Mouse (Mus musculus): ENCODE results near the gene 9930022D16Rik.

Gene 9930022D16Rik

GRCm38 (mm10) chr11:109413617-109414016, at the start of gene 9930022D16Rik:
Gene 9930022D16Rik, plus strand, starts transcription at chr11:109413917.
- no peak for DNase-seq

- DNase-seq: no peak
Measured at GRCm38 (mm10) chr11:109364337-109364736, 49.4 kb upstream of the 9930022D16Rik start.

DNA sequence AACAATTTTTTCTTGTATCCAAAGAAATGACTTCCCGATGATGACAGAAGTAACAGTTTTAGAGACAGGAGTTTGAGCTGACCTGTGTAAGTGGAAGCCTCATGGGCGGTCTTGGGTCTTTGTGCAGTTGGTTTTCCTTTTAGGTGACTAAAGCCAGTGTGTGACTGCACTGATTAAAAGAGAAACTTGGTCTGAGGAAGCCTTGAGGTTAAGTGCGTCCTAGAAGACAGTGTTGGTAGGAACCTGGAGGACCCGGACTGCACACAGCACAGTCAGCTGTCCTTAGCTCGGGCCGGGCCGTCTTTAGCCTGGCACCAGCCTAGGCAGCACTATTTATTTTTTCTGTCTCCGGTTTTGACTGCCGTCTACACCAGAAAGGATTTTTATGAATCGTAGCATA, 48.8 kb upstream of the 9930022D16Rik start:
- DNase-seq: no peak

- no peak for DNase-seq
Measured at GRCm38 (mm10) chr11:109365818-109366217, 47.9 kb upstream of the 9930022D16Rik start.

GRCm38 (mm10) chr11:109366802-109367579, 46.7 kb upstream of the 9930022D16Rik start:
- DNase-seq: no peak

DNA sequence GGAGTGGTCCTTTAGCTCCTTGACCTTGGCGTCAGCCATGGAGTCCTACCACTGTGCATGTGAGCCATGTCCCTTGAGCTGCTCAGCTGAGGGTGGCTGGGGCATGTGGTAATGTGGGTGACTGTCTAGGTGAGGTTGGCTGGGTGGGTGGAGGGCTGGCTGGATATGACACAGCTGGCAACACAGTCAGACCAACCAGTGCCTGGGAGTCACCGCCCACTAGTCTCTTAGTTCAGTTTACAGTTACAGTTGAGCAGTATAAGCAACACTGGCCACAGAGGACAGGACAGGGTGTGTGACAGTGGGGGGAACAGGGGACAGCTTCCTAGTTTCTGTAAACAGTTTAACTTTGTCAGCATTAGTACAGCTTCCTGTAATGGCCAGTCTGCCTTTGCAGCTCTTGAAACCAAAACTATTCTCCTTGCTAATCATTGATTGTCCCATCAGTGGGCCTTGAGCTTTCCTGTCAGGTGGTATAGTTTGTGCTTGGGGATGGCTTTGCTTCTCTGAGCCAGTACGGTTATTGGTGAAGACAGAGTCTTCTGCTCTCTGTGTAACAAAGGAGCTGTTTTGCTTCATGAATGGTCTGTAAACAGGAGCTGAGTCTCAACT, 44.6 kb upstream of the 9930022D16Rik start:
- no peak for DNase-seq

DNA sequence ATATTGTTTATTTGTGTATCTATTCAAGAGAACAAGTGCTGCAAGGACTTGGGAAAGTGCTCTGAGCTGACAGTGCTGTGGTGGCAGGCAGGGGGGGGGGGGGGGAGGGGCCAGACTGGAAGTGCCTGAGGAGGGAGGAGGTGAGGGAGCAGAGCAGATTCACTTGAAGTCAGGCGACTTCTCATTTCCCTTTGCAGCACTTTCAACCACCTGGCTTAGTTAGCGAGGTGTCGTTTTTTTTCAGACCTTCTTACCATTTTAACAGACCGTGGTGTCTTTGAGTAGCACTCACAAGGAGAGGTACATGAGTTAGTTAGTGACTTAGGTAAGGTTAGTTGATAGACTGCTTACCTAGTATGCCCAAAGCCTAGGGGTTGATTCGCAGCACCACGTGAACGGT, 38.3 kb upstream of the 9930022D16Rik start:
- DNase-seq: no peak

GRCm38 (mm10) chr11:109376484-109377143, 37.1 kb upstream of the 9930022D16Rik start:
- peak; percentile 58 to 65 for DNase-seq

- no peak for DNase-seq
Measured at GRCm38 (mm10) chr11:109377477-109377876, 36.2 kb upstream of the 9930022D16Rik start.

- no peak for DNase-seq
Measured at GRCm38 (mm10) chr11:109378051-109378450, 35.7 kb upstream of the 9930022D16Rik start.

DNA sequence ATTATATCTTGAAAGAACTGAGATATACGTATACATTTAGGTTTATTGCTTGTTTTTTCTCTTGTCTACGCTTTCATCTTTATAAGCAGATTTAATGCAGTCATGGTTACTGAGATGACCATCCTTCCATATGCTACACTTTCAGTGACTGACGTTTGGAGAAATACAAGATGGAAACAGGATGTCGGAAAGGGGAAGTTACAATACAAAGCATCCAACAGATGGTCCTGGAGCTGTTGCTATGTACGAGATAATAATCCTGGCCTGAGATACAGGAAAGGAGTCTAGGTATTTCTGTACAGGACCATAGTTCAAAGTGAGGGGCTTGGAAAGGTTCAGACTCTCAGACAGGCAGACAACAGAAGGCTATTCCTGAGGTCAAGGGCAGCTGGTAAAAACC, 33.1 kb upstream of the 9930022D16Rik start:
- DNase-seq: no peak

GRCm38 (mm10) chr11:109385296-109385695, 28.4 kb upstream of the 9930022D16Rik start:
- no peak for DNase-seq

DNA sequence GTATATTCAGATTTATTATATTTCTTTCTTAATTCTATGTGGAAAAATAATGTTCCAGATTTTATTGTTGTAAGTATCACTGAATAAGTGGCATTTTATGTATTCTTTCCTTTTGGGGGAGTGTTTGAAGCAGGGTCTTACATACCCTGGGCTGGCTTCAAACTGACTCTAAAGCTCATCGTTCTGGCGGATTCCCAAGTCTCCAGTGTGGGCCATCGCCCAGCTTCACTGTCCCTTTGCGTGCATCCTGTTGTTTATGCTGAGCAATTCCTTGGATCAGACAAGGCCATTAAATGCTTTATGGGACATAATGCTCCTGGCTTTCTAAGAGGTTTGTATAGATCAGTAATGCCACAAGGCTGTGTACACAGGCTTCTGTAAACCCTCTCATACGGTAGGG, 24.7 kb upstream of the 9930022D16Rik start:
- peak in 1 of 2 experiments; percentile 56 for DNase-seq

DNA sequence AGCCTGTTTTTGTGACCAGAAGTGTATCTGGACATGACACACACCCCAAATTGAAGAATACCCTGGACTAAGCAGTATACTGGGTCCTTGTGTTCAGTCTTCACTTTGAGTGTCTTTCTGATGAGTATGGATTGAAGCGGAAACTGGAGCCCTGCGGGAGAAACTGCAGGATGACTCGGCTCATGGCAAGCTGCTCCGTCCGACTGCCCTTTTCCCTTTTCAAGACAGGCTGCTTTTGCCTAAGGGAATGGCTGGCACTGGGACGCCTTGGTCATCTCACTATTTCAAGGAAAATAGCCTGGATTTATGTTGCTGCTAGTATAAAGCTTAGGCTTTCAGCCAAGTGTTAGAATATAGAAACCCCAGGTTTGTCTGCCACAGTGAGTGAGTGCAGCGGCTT, 22.5 kb upstream of the 9930022D16Rik start:
- peak in 1 of 2 experiments; percentile 45 for DNase-seq

DNA sequence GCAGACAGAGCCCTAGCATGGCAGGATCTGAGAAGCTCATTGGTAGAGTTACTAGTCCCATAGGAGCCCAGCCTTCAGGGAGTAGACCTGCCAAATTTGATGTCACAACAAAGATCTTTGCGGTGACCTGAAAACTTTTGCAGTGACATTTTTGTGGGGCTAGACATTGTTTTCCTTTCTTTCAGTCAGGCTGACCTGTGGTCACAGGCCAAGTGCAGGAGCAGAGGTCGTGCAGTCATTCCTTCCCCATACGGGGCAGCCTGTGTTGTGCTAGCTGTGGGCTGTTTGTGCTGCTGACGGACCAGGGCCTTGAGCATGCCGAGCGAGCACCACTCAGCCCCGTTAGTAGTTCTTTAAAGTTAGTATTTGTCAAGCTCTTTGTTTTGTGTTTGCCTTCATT, 22.0 kb upstream of the 9930022D16Rik start:
- DNase-seq: no peak

GRCm38 (mm10) chr11:109392601-109393000, 21.1 kb upstream of the 9930022D16Rik start:
- DNase-seq: no peak

DNA sequence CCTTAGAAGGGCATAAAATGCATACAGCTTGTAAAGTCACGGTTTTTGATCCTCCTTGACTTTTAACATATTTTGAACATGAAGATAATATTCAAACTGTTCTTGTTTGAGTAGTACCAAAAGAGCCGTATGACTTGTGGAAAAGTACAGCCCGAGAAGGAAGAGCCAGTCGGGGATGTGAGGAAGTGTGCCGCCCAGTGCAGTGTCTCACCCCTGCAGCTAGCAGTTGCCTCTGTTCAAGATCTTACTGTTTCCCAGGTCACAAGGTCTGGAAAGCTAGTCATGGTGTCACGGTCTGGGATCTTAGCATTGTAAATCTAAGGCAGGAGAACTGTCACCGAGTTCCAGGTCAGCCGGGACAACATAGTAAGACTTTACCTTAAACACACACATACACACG, 19.0 kb upstream of the 9930022D16Rik start:
- no peak for DNase-seq

DNA sequence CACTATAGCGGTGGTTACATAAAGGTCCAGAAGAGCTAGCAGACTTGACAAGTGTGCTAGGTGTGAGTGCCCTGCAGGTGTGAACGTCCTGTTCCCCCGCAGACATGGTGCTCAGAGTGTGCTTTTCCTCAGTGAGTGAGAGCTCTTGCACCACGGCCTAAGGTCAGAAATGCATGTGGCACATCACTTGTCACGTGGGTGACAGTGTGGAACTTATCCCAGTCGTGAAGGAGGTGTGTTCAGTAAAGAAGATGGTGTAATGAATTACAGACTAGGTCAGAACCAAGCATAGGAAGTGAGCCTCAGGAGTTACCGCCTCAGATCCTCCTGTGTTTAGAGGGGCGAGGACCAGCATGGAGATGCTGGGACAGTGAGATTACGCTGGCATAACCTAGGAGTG, 18.4 kb upstream of the 9930022D16Rik start:
- DNase-seq: no peak

- DNase-seq: no peak
Measured at GRCm38 (mm10) chr11:109406431-109406830, 7.3 kb upstream of the 9930022D16Rik start.

DNA sequence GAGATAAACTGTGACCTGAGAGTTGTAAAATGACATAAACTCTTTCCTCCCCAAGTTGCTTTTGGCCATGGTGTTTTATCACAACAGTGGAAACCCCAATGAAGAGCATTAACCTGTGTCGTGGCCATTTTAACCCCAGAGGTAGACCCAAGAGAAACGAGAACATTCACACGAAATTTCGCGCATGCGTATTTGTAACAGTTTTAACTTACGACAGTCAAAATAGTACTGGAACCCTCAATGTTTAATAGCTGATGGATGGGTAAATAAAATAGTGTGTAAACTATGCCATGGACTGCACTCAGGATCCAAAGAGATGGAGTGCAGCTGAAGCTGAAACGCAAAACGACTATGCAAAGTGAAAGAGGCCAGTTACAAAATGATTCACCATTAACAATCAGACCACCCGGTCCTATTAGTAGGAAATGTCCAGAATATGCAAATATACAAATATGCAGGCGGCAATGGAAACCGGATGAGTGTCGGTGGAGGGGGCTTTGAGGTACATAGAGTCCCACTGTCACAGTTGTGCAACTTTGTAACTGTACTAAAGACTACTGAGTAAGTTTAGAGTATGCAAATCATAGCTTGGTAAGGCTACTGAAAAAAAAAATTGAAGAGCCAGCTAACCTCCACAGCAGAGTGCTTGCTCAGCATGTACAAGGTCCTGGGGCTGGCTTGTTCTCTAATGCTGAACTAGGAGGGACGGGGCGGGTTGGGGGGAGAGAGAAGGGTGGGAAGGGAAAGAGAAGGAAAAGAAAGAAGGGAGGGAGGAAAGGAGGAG, 3.3 kb upstream of the 9930022D16Rik start:
- DNase-seq: no peak

- DNase-seq: no peak
Measured at GRCm38 (mm10) chr11:109414802-109415201, 1.1 kb downstream of the 9930022D16Rik start.

DNA sequence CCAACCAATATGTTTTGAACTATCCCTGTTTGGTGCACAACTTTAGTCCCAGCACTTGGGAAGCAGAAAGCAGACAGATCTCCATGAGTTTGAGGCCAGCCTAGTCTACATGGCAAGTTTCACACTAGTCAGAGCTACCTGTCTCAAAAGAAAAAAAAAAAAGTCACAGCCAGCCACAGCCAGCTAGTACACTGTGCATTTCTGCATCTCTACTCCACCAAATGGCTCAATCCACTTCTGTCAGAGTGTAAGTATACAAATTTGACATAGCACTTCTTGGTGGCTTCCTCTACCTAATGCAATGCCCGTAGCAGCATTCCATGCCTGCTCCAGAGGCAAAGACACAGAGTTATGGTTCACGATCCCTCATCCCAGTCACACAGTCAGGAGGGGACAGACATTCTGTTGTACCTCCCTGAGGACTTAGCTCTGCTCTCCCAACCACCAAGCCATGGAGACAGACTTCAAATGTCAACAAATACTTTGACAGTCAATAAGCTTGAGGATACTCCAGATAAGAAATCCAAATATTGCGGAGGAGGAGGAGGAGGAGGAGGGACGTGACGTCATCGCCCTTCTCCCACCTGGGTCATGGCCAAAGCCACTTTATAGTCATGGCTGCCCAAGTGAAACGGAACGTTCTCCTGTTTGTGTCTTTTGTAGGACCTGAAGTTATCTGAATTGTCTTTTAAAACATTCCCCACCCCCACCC, 3.1 kb downstream of the 9930022D16Rik start:
- DNase-seq: no peak
